Mouse (Mus musculus) lung, postnatal 10 days (tissue): ENCODE measurements around the gene Lrrc55.

ENCODE experiments used
- DNase-seq: peaks from one replicate; pipeline ENCODE4 v3.0.0; 2021

Lrrc55 gene

DNA sequence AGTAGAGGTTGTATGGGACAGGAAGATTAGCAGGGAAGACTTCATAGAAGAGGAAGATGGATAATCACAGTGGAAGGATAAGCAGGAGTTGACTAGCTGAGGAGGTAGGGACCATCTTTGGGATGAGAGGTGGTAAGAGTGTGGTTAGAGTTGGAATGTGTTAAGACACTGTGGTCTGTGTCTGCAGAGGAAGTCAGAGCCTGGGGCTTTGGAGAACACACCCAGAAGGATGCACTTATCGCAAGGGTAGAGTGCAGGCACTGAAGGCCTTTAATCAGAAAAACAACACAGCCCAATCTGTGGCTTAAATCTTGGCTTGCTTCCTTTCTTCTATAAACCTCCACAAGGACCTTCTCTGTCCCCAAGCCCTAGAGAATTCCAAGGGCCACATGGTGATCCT, 28.7 kb downstream of the Lrrc55 start:
- no peak for DNase-seq

- DNase-seq = peak; percentile 31
Measured at GRCm38 (mm10) chr2:85167624-85168023, 29.4 kb downstream of the Lrrc55 start.

GRCm38 (mm10) chr2:85163311-85164047, 33.5 kb downstream of the Lrrc55 start:
- peak; percentile 69 for DNase-seq

DNA sequence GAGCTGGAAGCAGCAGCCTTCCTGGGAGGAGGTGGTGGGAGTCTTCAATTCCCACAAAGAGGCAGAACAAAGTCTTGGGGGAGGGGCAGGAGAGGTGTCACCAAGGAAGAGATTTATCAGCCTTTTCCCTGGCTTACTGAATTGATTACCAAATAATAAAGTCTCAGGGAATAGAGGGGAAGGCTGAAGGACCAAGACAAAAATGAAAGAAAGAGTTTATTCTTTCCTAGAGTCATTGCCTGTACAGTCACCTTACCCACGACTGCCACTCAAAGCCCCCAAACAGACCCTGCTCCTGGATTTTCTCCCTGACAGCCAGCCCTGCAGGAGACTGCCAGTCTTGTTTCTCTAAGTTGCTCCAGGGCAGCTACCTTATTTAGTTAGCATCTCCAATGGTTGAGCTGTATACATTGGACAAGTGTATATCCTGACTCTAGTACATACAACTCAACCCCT, 35.3 kb downstream of the Lrrc55 start:
- DNase-seq = no peak

GRCm38 (mm10) chr2:85160901-85161637, 35.9 kb downstream of the Lrrc55 start:
- no peak for DNase-seq

- DNase-seq = no peak
Measured at GRCm38 (mm10) chr2:85157382-85157781, 39.6 kb downstream of the Lrrc55 start.

DNA sequence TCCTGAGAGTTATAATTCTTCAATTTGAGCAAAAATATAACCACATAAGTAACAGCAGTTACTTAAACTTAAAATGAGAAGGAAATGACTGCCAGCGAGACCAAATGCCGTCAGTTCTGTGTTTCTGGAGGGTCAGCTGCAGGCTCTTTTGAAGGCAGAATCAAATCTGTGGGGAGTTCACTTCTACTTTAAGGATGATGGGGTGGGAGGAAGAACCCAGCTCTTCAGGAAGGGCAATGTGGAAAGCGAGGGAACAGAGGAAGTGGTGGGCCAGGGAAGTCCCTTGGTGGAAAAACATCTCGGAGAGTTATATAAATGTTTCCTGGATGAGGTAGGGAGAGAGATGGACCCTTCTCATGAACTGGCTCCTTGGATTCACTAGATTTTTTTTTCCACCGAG, 40.9 kb downstream of the Lrrc55 start:
- DNase-seq = no peak

- no peak for DNase-seq
Measured at GRCm38 (mm10) chr2:85155334-85155733, 41.7 kb downstream of the Lrrc55 start.

GRCm38 (mm10) chr2:85151233-85151632, 45.8 kb downstream of the Lrrc55 start:
- DNase-seq = no peak

DNA sequence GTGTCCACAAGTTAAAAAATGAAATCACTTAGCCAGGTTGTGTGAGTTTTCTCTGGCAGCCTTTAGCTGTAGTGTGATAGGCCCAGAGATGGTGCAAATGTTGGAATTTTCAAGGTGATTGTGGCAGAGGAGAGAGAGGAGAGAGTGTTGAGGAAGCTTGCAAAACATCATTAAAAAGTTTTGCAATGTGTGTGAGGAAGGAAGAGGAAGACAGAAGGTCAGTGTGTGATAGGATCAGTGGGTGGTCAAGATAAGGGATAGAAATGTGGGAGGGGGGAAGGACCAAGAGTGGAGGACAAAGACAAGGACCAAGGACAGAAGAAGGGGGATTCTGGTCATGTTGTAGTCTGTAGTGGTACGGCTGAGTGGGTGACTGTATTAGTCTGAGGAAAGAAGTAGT, 46.6 kb downstream of the Lrrc55 start:
- no peak for DNase-seq

- DNase-seq = no peak
Measured at GRCm38 (mm10) chr2:85147481-85147880, 49.5 kb downstream of the Lrrc55 start.

- no peak for DNase-seq
Measured at GRCm38 (mm10) chr2:85145346-85145745, 51.7 kb downstream of the Lrrc55 start.

DNA sequence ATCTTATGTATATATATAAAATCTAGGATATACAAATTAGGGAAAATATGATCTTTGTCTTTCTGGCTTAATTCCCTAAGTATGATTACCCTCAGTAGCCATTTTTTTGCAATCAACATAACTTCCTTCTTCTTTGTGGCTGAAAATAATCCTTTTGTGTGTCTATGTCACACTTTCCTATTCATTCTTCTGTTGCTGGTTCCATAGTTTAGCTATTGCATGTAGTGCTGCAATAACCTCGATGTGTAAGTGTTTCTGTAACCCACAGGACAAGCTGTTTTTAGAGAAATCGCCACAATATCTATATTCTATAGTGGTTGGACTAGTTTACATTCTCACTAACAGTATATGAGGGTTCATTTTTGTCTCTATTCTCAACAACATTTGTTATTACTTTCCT, 52.1 kb downstream of the Lrrc55 start:
- DNase-seq = no peak

DNA sequence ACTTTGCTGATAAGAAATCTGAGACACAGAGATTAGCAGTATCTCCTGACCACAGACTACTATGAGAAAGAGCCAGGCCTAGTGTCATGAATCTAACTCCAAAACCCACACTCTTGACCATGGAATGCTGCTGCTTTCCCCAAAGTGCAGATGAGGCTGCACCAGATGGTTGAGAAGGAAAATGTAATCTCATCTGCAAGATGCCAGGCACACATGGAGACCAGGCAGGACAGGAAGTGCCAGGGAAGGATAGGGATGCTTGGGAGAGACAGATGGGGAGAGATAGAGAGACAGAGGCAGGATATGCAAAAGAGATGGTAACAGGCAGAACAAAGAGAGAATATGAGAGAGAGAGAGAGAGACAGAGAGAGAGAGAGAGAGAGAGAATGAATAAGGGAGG, 56.2 kb downstream of the Lrrc55 start:
- no peak for DNase-seq

- DNase-seq = no peak
Measured at GRCm38 (mm10) chr2:85139846-85140245, 57.2 kb downstream of the Lrrc55 start.

GRCm38 (mm10) chr2:85139393-85139792, 57.6 kb downstream of the Lrrc55 start:
- peak; percentile 32 for DNase-seq

DNA sequence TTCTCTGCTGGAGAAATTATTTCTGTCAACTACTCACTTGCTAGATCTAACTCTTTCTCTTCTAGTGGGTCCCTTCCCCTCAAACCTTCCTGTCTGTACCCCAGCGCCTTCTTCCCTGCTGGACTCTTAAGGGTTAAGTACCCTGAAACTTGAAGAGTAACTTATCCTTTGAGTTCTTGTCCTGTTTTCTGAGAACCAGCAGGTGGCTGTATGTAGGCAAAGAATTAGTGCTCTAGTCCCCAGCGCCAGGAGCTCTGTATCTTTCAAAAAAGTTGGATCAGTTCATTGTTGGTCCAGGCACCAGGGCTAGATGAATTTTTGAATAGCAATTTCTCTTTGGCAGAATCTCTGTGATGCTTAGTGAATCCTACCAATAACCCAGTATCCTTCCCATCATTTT, 58.9 kb downstream of the Lrrc55 start:
- DNase-seq = no peak

GRCm38 (mm10) chr2:85137601-85138140, 59.3 kb downstream of the Lrrc55 start:
- DNase-seq = no peak

GRCm38 (mm10) chr2:85136831-85137520, 60.0 kb downstream of the Lrrc55 start:
- DNase-seq = no peak

GRCm38 (mm10) chr2:85136089-85136488, 60.9 kb downstream of the Lrrc55 start, which contains the start of gene Aplnr:
TSS of gene Aplnr (plus strand) at chr2:85136225.
- DNase-seq = peak; percentile 79

- no peak for DNase-seq
Measured at GRCm38 (mm10) chr2:85135099-85135498, 61.9 kb downstream of the Lrrc55 start.

GRCm38 (mm10) chr2:85132204-85132603, 64.8 kb downstream of the Lrrc55 start:
- DNase-seq = peak; percentile 24

DNA sequence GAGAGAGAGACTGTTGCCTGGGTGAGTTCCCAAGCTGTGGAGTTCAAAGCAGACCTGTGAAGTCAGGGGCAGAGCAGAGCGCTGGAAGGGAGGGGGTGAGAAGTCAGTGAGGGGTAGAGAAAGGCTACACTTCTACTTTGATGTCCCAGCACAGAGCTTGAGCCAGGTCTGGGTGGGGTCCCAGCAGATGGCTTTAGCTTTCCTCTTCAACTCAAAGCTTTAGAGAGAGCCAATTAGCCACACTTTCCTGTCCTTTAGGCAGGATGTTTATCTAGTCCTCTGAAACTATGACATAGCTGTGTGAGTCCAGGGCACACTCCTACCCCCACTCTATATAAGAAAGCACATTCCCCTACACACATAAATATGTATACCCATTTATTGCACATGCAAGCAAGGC, 65.3 kb downstream of the Lrrc55 start:
- peak; percentile 63 for DNase-seq
